Mouse (Mus musculus) olfactory bulb, adult 2 months (tissue): ENCODE results near the gene Lrrc1.

ENCODE experiments used
- CTCF ChIP-seq: fragments of 200-500 bp; IDR thresholded peaks from 2 replicates; pipeline ENCODE4 v1.5.1; 2012; ENCODE audit warnings: low read depth, mild to moderate bottlenecking, low read length, moderate library complexity; ENCODE audit not compliant: insufficient read depth
- POLR2A ChIP-seq: fragments of 200-500 bp; IDR thresholded peaks from 2 replicates; pipeline ENCODE4 v1.6.1; 2012; ENCODE audit warnings: mild to moderate bottlenecking, low read depth, low read length, moderate library complexity; ENCODE audit not compliant: insufficient read depth

DNA sequence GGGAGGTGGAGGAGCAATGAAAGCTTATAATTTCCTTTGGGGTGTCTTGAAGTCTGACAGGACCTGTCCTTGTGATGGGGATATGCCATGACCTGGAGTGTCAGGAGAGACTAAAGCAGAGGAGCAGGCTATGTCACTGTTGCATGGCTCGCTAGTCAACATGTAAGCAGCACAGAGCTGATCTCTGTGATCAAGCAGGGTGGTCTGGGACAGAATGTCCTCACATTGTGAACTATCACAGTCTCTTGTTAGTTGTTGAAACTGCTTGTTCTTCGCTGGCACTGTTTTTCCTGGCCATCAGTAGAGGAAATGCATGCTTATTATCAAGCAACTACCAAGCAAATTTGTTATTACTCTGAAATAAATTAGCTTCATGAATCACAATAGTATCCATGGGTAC lies 38.6 kb upstream of the Lrrc1 start:
- no peak for TF ChIP-seq CTCF
- no peak for TF ChIP-seq POLR2A
